Mouse (Mus musculus) limb, embryonic 12.5 days (tissue): Measurements from ENCODE around the gene Emsy. TPM values are rescaled to one million over a fixed set of nuclear protein-coding genes. Genes with fewer than 3 reads are reported as not detected.

Experiments used
- ATAC-seq: fragments of 200-750 bp; cut with Nextera tagmentation; 2 replicates; pipeline ENCODE4 v1.8.0; 2017; ENCODE audit warnings: low read depth, moderate TSS enrichment; ENCODE audit not compliant: insufficient number of reproducible peaks, insufficient read depth, low FRiP score, low TSS enrichment
- H3K27ac ChIP-seq: fragments of 300-500 bp; sonication (generic); 2 replicates; pipeline ENCODE4 v1.5.1; 2016; ENCODE audit warnings: mild to moderate bottlenecking, moderate library complexity
- H3K27me3 ChIP-seq: fragments of 300-500 bp; sonication (generic); 2 replicates; pipeline ENCODE4 v1.6.1; 2016; ENCODE audit warnings: mild to moderate bottlenecking, moderate library complexity
- H3K36me3 ChIP-seq: fragments of 300-500 bp; sonication (generic); 2 replicates; pipeline ENCODE4 v1.6.1; 2016; ENCODE audit warnings: mild to moderate bottlenecking, moderate library complexity
- H3K4me1 ChIP-seq: fragments of 300-500 bp; sonication (generic); replicated peaks from 2 replicates; pipeline ENCODE4 v1.6.1; 2016
- H3K4me2 ChIP-seq: fragments of 300-500 bp; sonication (generic); 2 replicates; pipeline ENCODE4 v1.6.1; 2016; ENCODE audit warnings: mild to moderate bottlenecking, moderate library complexity
- H3K4me3 ChIP-seq: fragments of 300-500 bp; sonication (generic); replicated peaks from 2 replicates; pipeline ENCODE4 v1.5.1; 2016; ENCODE audit warnings: mild to moderate bottlenecking
- H3K9ac ChIP-seq: fragments of 300-500 bp; sonication (generic); replicated peaks from 2 replicates; pipeline ENCODE4 v1.6.1; 2016; ENCODE audit warnings: mild to moderate bottlenecking, moderate library complexity
- H3K9me3 ChIP-seq: fragments of 300-500 bp; sonication (generic); 2 replicates; pipeline ENCODE4 v1.6.1; 2016; ENCODE audit warnings: mild to moderate bottlenecking, moderate library complexity
- WGBS: fragments of 180-500 bp; shearing (Covaris S2); methylation state at CpG from one replicate; pipeline ENCODE4 v1.1.7; 2016; 5-methylcytosine and 5-hydroxymethylcytosine counted together
- polyA plus RNA-seq: library from polyadenylated mRNA; unstranded; fragments of >200 nt; fragmentation: Nextera tagmentation; extraction: Ambion mirVana; gene quantifications from 2 replicates; pipeline ENCODE4 v1.2.1, GENCODE M21; 2016

The Emsy gene
- polyA plus RNA-seq, 1 experiment from 2014 or later: 28.4 TPM

DNA sequence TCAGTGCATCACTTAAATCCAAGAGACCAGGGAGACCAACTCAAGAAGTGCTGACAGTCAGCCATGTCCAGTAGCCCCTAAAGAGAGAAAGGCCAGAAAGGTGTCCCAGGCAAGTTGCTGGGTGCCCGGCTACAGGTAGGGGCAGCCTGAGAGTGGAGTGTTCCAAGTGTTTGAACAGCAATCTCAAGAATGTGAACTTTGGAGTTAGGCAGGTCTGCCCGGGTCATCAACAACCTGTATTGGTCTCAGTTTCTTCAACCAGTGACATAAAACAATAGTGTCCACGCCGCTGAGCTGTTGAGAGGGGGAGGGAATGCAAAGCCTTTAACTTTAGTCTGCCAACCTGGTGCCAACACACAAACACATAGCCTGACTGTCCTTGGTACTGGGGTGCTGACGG is 115.0 kb downstream of the Emsy start:
- 91% methylated on average over 5 of the region's 5 CpGs for WGBS
- Histone ChIP-seq H3K36me3 (no peaks in the 10 kb centered on the region), H3K4me2 (no peak overlapping the region), H3K4me1 (peaks cover 40% of the 10 kb centered on the region), H3K27ac (0 out of 2 replicates have a peak overlapping the region, but pooled peaks have one; percentile 9), H3K9me3 (no peaks in the 10 kb centered on the region), H3K27me3 (no peaks in the 10 kb centered on the region), H3K9ac (no peak overlapping the region), H3K4me3 (no peak overlapping the region)
- no peak for ATAC-seq

DNA sequence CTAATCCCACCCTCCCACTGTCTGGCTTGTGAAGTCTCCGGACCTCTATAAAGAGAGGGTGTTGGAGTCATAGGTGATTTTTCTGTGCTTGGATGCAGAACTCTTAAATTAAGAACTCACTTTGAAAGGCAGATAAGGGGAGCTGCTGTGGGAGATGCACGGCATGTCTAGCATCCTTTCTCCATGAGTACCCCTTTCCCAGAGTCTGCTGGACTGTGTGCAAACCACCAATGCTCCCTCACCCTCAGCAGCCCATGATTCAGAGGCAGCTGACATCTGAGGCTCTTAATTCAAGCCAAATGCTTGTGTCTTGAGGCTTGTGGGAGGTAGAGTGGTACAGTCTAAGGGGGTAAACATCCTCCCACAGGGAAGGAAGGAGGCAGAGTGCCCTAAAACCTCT is 115.7 kb downstream of the Emsy start:
- ATAC-seq: no peak
- H3K36me3 ChIP-seq: no peaks in the 10 kb centered on the region
- no peak overlapping the region for H3K4me2 ChIP-seq
- H3K27me3 ChIP-seq: no peaks in the 10 kb centered on the region
- no peaks in the 10 kb centered on the region for H3K9me3 ChIP-seq
- H3K9ac ChIP-seq: no peak overlapping the region
- H3K4me1 ChIP-seq: peaks cover 40% of the 10 kb centered on the region
- no peak overlapping the region for H3K27ac ChIP-seq
- H3K4me3 ChIP-seq: no peak overlapping the region
- WGBS: 14% methylated on average over 2 of the region's 2 CpGs

DNA sequence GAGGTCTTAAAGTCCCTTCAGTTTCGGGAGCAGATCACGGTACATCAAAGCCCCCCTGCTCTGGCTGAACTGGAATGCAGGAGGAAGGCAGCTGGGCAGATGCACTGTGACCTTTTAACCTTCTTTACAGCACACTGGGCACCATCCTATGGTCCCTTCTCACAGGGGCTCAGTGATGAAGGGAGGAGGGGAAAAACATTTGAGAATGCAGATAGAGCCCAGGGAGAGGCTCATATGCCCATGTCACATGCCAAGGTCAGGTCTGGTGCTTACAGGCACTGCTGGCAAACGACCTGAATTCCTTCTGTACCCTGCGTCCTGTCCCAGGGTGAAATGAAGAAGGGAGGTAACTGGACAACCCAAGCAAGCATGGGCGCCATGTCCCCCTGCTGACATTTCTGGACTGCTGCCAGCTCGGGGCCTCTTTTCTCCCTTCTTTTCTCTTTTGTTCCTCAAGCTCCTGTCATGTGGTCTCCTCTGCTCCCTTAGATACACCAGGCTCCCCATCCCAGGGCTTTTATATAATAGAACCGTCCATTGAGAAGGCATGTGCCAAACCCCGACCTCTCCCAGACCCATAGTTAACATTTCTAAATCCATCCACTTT is 118.5 kb downstream of the Emsy start:
- no peak overlapping the region for H3K9ac ChIP-seq
- no peaks in the 10 kb centered on the region for H3K27me3 ChIP-seq
- WGBS: 49% methylated on average over 8 of the region's 8 CpGs
- peaks cover 30% of the 10 kb centered on the region for H3K4me1 ChIP-seq
- no peaks in the 10 kb centered on the region for H3K9me3 ChIP-seq
- no peak overlapping the region for H3K4me3 ChIP-seq
- no peak for ATAC-seq
- no peaks in the 10 kb centered on the region for H3K36me3 ChIP-seq
- no peak overlapping the region for H3K4me2 ChIP-seq
- H3K27ac ChIP-seq: no peak overlapping the region; the same call in 1 of the 2 replicates

GRCm38 (mm10) chr7:98537210-98537966 is 119.2 kb downstream of the Emsy start:
- no peaks in the 10 kb centered on the region for H3K36me3 ChIP-seq
- no peak overlapping the region for H3K4me3 ChIP-seq
- WGBS: 43% methylated on average over 10 of the region's 10 CpGs
- ATAC-seq: no peak
- peaks cover 24% of the 10 kb centered on the region for H3K4me1 ChIP-seq
- no peaks in the 10 kb centered on the region for H3K9me3 ChIP-seq
- H3K9ac ChIP-seq: no peak overlapping the region; the same call in 1 of the 2 replicates
- H3K27ac ChIP-seq: no peak overlapping the region
- H3K4me2 ChIP-seq: no peak overlapping the region
- no peaks in the 10 kb centered on the region for H3K27me3 ChIP-seq

Other genes starting within 250 kb of the Emsy start
- gene Gucy2d, start 216.4 kb downstream of the Emsy start, polyA plus RNA-seq: 0.08 TPM in 1 of 2 replicates, not detected in the other
- 2.3 and 4.6 TPM in 2 replicates for gene Lrrc32, start 167.5 kb downstream of the Emsy start, polyA plus RNA-seq
- 85.5 and 89.9 TPM in 2 replicates for gene Thap12, start 46.3 kb upstream of the Emsy start, polyA plus RNA-seq
- 44.4 and 67.0 TPM in 2 replicates for gene Wnt11, start 178.3 kb upstream of the Emsy start, polyA plus RNA-seq